Mouse (Mus musculus): ENCODE results near the gene Polr3h.

DNA sequence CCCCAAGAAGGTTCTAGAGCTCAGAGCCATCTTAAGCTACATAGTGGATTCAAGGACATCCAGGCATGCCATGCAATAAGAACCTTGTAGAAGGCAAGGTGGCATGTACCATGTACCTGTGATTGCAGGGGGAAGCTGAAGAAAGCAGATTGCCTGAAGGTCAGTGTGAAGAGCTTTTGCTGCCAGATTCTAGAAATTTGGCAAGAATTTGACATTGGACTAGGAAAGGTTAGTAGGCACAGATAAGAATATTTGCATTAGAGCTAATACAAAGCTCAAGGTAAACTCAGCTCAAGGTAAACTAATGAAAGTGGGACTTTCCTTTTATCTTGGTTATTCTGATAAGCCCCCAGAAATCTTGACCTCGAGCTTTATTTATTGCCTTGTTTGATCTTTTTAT, 38.2 kb upstream of the Polr3h start:
- no peak for TF ChIP-seq POLR2A (IDR thresholded peaks at IDR 0.05; ENCODE audit: borderline replicate concordance, control insufficient read depth, low read depth, low read length)
- no peak for TF ChIP-seq CTCF (IDR thresholded peaks at IDR 0.05; ENCODE audit: control insufficient read depth, insufficient read depth, low read length)
